Mouse (Mus musculus) thymus, adult 2 months (tissue): Measurements from ENCODE around the gene Actc1. TPM values are rescaled to one million over a fixed set of nuclear protein-coding genes. Genes with fewer than 3 reads are reported as not detected.

Source experiments
- DNase-seq: peaks from one replicate; pipeline ENCODE4 v3.0.0; 2021
- H3K27ac ChIP-seq: fragments of 200-500 bp; 2 replicates; pipeline ENCODE4 v1.5.1; 2012; ENCODE audit warnings: low read length, control low read depth; ENCODE audit not compliant: control insufficient read depth, insufficient read depth
- H3K27me3 ChIP-seq: fragments of 200-500 bp; 2 replicates; pipeline ENCODE4 v1.6.1; 2012; ENCODE audit warnings: mild to moderate bottlenecking, low read length, moderate library complexity, mixed read lengths; ENCODE audit not compliant: control insufficient read depth, insufficient read depth
- H3K36me3 ChIP-seq: fragments of 200-500 bp; 2 replicates; pipeline ENCODE4 v1.6.1; 2012; ENCODE audit warnings: mild to moderate bottlenecking, low read length, moderate library complexity; ENCODE audit not compliant: control insufficient read depth, insufficient read depth
- H3K4me1 ChIP-seq: fragments of 200-500 bp; replicated peaks from 2 replicates; pipeline ENCODE4 v1.6.1; 2012; ENCODE audit warnings: low read length; ENCODE audit not compliant: control insufficient read depth, insufficient read depth
- H3K4me3 ChIP-seq: fragments of 200-500 bp; 2 replicates; pipeline ENCODE4 v1.5.1; 2012; ENCODE audit warnings: mild to moderate bottlenecking, low read length, control low read depth, moderate library complexity; ENCODE audit not compliant: control insufficient read depth, insufficient read depth
- CTCF ChIP-seq: fragments of 200-500 bp; IDR thresholded peaks from 2 replicates; pipeline ENCODE4 v1.5.1; 2012; ENCODE audit warnings: mild to moderate bottlenecking, control low read depth, low read length, moderate library complexity, borderline replicate concordance; ENCODE audit not compliant: control insufficient read depth, poor library complexity, insufficient read depth; ENCODE audit errors: extremely low read depth
- POLR2A ChIP-seq: fragments of 200-500 bp; IDR thresholded peaks from 2 replicates; pipeline ENCODE4 v1.6.1; 2012; ENCODE audit warnings: mild to moderate bottlenecking, low read length, control low read depth, moderate library complexity; ENCODE audit not compliant: control insufficient read depth, poor library complexity, insufficient read depth; ENCODE audit errors: extremely low read depth
- WGBS: fragments of 180-500 bp; shearing (Covaris S2); methylation state at CpG from one replicate; pipeline ENCODE4 v1.1.7; 2018; 5-methylcytosine and 5-hydroxymethylcytosine counted together
- polyA plus RNA-seq: library from polyadenylated mRNA; depleted of rRNA; stranded (reverse); fragments of >200 nt; gene quantifications from 2 replicates; pipeline ENCODE4 v1.2.3, GENCODE M21; 2012; rRNA removed

The Actc1 gene
- polyA plus RNA-seq, result 68.8 and 728 TPM in 2 replicates

DNA sequence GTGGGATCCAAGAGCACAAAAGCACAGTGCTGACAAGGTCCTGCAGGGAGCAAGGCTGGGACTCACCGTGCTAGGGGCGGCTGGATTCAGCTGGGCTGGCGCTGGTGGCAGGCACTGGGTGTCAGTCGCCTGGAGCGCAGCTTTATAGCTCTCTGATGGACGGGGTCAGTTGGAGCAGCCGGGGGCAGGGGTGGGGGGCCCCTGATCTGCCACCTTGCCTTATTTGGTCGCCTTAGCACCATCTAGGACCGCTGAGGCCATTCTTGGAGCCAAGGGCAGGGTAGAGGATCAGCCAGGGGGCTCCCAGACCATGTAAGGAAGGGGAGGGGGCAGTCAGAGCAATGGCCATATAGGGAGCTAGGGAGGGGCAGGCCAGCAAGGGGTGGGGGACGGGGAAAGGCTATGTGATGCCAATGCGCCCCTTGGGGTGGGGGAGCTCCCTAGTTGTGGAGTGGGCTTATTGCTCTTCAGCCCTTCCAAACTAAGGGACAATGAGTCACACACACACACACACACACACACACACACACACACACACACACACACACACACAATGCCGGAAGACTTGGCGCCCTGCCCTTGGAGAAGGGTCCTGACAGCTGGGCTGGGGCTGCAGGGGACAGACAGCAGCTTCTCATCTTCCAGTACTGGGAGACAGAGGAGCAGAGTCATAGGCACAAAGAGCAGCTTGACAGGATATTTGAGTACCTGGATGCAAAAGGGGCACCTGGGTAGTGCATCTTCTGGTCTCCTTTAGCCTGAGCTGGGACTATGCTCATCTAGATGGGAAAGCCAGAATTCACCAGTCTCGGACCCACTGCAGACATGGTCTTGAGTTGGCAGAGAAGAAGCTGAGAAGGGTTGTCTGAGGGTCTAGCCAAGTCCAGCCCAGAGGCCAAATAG, at the start of gene Actc1:
Gene Actc1, minus strand, starts transcription at position 853 of the 903 bp plus-strand sequence.
- no peak within 1 kb of the TSS for H3K4me3 ChIP-seq
- H3K4me1 ChIP-seq, result no peaks in the 10 kb centered on the region
- no peak for DNase-seq
- H3K27me3 ChIP-seq, result no peaks in the 10 kb centered on the region
- H3K27ac ChIP-seq, result no peak within 1 kb of the TSS
- TF ChIP-seq CTCF, result no peak
- no peak for TF ChIP-seq POLR2A
- no peaks in the 10 kb centered on the region for H3K36me3 ChIP-seq
- WGBS, result 40% methylated on average over 14 of the region's 14 CpGs

DNA sequence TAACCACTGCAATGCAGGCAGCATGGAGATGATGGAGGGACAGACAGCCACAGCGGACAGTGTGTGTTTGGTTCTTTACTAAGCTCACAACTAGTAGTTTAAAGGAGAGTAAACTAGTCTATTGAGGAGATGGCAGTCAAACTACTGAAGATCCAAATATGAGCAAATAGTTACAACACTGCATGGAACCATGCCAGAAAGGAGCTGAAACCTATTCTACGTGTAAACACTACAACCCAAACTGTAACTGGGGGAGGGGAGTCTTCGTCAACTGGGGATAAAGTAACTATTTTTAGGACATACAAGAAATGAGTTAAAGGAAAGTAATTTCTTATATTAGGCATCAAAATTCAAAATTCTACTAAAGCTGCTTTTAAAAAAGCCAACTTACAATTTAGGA, 49.1 kb upstream of the Actc1 start:
- H3K4me1 ChIP-seq, result no peaks in the 10 kb centered on the region
- no peak overlapping the region for H3K4me3 ChIP-seq
- peaks cover 64% of the 10 kb centered on the region for H3K36me3 ChIP-seq
- H3K27ac ChIP-seq, result no peak overlapping the region
- no peaks in the 10 kb centered on the region for H3K27me3 ChIP-seq
- TF ChIP-seq CTCF (no peak), POLR2A (no peak)
- whole genome bisulfite sequencing, result 95% methylated on average over 3 of the region's 3 CpGs
- DNase-seq, result no peak

DNA sequence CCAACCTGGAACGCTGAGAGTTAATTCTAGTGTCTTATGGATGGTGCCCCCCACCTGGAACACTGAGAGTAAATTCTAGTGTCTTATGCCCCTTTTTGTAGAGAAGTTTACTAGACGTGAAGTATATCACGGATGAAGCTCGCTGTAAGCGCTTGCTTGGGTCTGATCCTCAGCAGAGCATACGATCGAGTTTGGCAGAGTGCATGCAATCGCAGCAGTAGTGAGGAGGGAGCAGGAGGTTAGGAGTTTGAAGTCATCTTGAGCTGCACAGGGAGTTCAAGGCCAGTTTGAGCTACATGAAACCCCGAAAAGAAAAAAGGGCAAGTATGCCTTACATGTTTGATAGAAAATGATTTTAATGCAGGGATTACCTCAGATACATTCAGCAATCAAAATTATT, 47.5 kb upstream of the Actc1 start:
- Histone ChIP-seq H3K4me3 (no peak overlapping the region), H3K36me3 (peaks cover 60% of the 10 kb centered on the region), H3K27me3 (no peaks in the 10 kb centered on the region), H3K27ac (no peak overlapping the region), H3K4me1 (no peaks in the 10 kb centered on the region)
- WGBS, result 97% methylated on average over 9 of the region's 9 CpGs
- no peak for DNase-seq
- TF ChIP-seq POLR2A (no peak), CTCF (no peak)

GRCm38 (mm10) chr2:114099816-114100215, 46.5 kb upstream of the Actc1 start:
- 89% methylated on average over 3 of the region's 3 CpGs for WGBS
- DNase-seq, result no peak
- peaks cover 50% of the 10 kb centered on the region for H3K36me3 ChIP-seq
- no peaks in the 10 kb centered on the region for H3K27me3 ChIP-seq
- H3K4me1 ChIP-seq, result no peaks in the 10 kb centered on the region
- TF ChIP-seq CTCF (no peak), POLR2A (no peak)
- H3K4me3 ChIP-seq, result no peak overlapping the region
- H3K27ac ChIP-seq, result no peak overlapping the region

DNA sequence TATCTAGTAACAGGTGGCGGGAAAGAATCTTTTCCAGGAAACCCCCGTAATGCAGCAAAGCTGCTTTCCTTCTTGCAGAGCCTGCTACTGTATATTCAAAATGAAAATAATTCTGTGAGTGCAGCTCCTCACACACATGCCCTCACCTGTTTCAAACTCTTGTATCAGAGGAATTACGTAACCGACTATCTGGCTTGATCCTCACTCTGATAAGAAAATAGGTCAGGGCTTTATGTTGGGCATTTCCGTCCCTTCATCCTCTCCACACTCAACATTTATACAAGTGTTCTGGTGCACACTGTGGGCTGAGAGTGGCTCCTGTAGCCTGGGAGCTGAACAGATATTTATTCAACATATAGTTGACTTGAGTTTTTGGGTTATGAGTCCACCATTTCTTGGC, 45.8 kb upstream of the Actc1 start:
- no peak overlapping the region for H3K27ac ChIP-seq
- no peak overlapping the region for H3K4me3 ChIP-seq
- H3K36me3 ChIP-seq, result peaks cover 43% of the 10 kb centered on the region
- no peak for DNase-seq
- TF ChIP-seq CTCF, result no peak
- no peak for TF ChIP-seq POLR2A
- WGBS, result 90% methylated on average over 5 of the region's 5 CpGs
- no peaks in the 10 kb centered on the region for H3K4me1 ChIP-seq
- no peaks in the 10 kb centered on the region for H3K27me3 ChIP-seq

- WGBS, result 97% methylated on average over 4 of the region's 4 CpGs
- H3K4me1 ChIP-seq, result no peaks in the 10 kb centered on the region
- H3K36me3 ChIP-seq, result peaks cover 30% of the 10 kb centered on the region
- H3K27ac ChIP-seq, result no peak overlapping the region
- no peaks in the 10 kb centered on the region for H3K27me3 ChIP-seq
- DNase-seq, result no peak
- no peak overlapping the region for H3K4me3 ChIP-seq
- TF ChIP-seq CTCF (no peak), POLR2A (no peak)
Observed at GRCm38 (mm10) chr2:114097627-114098026, 44.3 kb upstream of the Actc1 start.

- TF ChIP-seq POLR2A, result no peak
- TF ChIP-seq CTCF, result no peak
- Histone ChIP-seq H3K4me1 (no peaks in the 10 kb centered on the region), H3K27me3 (no peaks in the 10 kb centered on the region), H3K36me3 (peaks cover 21% of the 10 kb centered on the region), H3K4me3 (no peak overlapping the region), H3K27ac (no peak overlapping the region)
- 24% methylated on average over 1 of the region's 1 CpGs for WGBS
- no peak for DNase-seq
Observed at GRCm38 (mm10) chr2:114096570-114096969, 43.2 kb upstream of the Actc1 start.
